Mouse (Mus musculus) cerebellum, adult 2 months (tissue): ENCODE measurements around the gene Eloa. TPM values are rescaled to one million over a fixed set of nuclear protein-coding genes. Genes with fewer than 3 reads are reported as not detected.

Source experiments
- DNase-seq, 2 experiments: peaks; one replicate each; pipeline ENCODE4 v3.0.0; 2021
- H3K27ac ChIP-seq: fragments of 200-500 bp; 2 replicates; pipeline ENCODE4 v1.5.1; 2012; ENCODE audit warnings: low read length, control low read depth, inconsistent platforms; ENCODE audit not compliant: insufficient read depth
- H3K27me3 ChIP-seq: fragments of 200-500 bp; 2 replicates; pipeline ENCODE4 v1.6.1; 2012; ENCODE audit warnings: inconsistent platforms, mild to moderate bottlenecking, low read length, moderate library complexity; ENCODE audit not compliant: control insufficient read depth, insufficient read depth
- H3K4me1 ChIP-seq: fragments of 200-500 bp; 2 replicates; pipeline ENCODE4 v1.6.1; 2011; ENCODE audit warnings: low read length; ENCODE audit not compliant: control insufficient read depth, insufficient read depth
- H3K4me3 ChIP-seq: fragments of 200-500 bp; replicated peaks from 2 replicates; pipeline ENCODE3; 2011; ENCODE audit warnings: mild to moderate bottlenecking, low read depth, low read length, control low read depth; ENCODE audit not compliant: insufficient read depth
- CTCF ChIP-seq: fragments of 200-500 bp; IDR thresholded peaks from 2 replicates; pipeline ENCODE4 v1.5.1; 2011; ENCODE audit warnings: low read depth, mild to moderate bottlenecking, control low read depth, low read length, moderate library complexity, borderline replicate concordance; ENCODE audit not compliant: insufficient read depth
- POLR2A ChIP-seq: fragments of 200-500 bp; IDR thresholded peaks from 2 replicates; pipeline ENCODE4 v1.6.1; 2011; ENCODE audit warnings: low read length, control low read depth, borderline replicate concordance; ENCODE audit not compliant: insufficient read depth
- WGBS: fragments of 180-500 bp; shearing (Covaris S2); methylation state at CpG from one replicate; pipeline ENCODE4 v1.1.7; 2018; 5-methylcytosine and 5-hydroxymethylcytosine counted together
- polyA plus RNA-seq: library from polyadenylated mRNA; depleted of rRNA; stranded (reverse); fragments of >200 nt; gene quantifications from 2 replicates; pipeline ENCODE4 v1.2.3, GENCODE M21; 2012

The Eloa gene
- polyA plus RNA-seq, 1 experiment: 18.3 TPM

- peak overlapping the region; percentile 91 for H3K4me3 ChIP-seq
- peak overlapping the region; percentile 48; the same call in 1 of the 2 replicates for H3K27ac ChIP-seq
- peak in 1 of 2 experiments; percentile 11 for DNase-seq
- peaks cover 4% of the 10 kb centered on the region for H3K4me1 ChIP-seq
- no peaks in the 10 kb centered on the region for H3K27me3 ChIP-seq
- TF ChIP-seq CTCF (no peak), POLR2A (no peak)
- 60% methylated on average over 13 of the region's 13 CpGs for WGBS
Measured at GRCm38 (mm10) chr4:135972911-135973811, 48.4 kb downstream of the Eloa start.

GRCm38 (mm10) chr4:135972556-135972906 is 49.0 kb downstream of the Eloa start, which contains the start of gene Lypla2:
TSS of gene Lypla2 (minus strand) at chr4:135972626.
- TF ChIP-seq CTCF (no peak), POLR2A (peak; percentile 88)
- no peaks in the 10 kb centered on the region for H3K27me3 ChIP-seq
- peak within 1 kb of the TSS; percentile 91 for H3K4me3 ChIP-seq
- WGBS: under 1% methylated on average over 19 of the region's 19 CpGs
- peak within 1 kb of the TSS; percentile 48 for H3K27ac ChIP-seq
- peak; percentile 90 to 91 for DNase-seq
- peaks cover 4% of the 10 kb centered on the region for H3K4me1 ChIP-seq

- TF ChIP-seq CTCF: no peak
- TF ChIP-seq POLR2A: no peak
- 2% methylated on average over 33 of the region's 35 CpGs for WGBS
- 0 out of 2 replicates have a peak overlapping the region, but pooled peaks have one; percentile 27 for H3K27ac ChIP-seq
Measured at GRCm38 (mm10) chr4:135971805-135972555, 49.6 kb downstream of the Eloa start.

GRCm38 (mm10) chr4:135970585-135970984 is 51.0 kb downstream of the Eloa start:
- Histone ChIP-seq H3K4me3 (no peak overlapping the region), H3K27ac (no peak overlapping the region), H3K27me3 (no peaks in the 10 kb centered on the region), H3K4me1 (peaks cover 4% of the 10 kb centered on the region)
- 75% methylated on average over 11 of the region's 11 CpGs for WGBS
- no peak for DNase-seq
- no peak for TF ChIP-seq CTCF
- no peak for TF ChIP-seq POLR2A

More at GRCm38 (mm10) chr4:135971805-135972555, 49.6 kb downstream of the Eloa start:
- Histone ChIP-seq H3K27me3 (no peaks in the 10 kb centered on the region), H3K4me1 (peaks cover 4% of the 10 kb centered on the region), H3K4me3 (peak overlapping the region; percentile 91)
- DNase-seq: peak in 1 of 2 experiments; percentile 33

- 62% methylated on average over 13 of the region's 13 CpGs for WGBS
- no peak for DNase-seq
- Histone ChIP-seq H3K27me3 (no peaks in the 10 kb centered on the region), H3K27ac (no peak overlapping the region), H3K4me3 (no peak overlapping the region), H3K4me1 (peaks cover 4% of the 10 kb centered on the region)
- TF ChIP-seq POLR2A (no peak), CTCF (no peak)
Measured at GRCm38 (mm10) chr4:135969070-135969750, 52.4 kb downstream of the Eloa start.

- Histone ChIP-seq H3K4me3 (no peak overlapping the region), H3K27ac (no peak overlapping the region), H3K27me3 (no peaks in the 10 kb centered on the region), H3K4me1 (peaks cover 4% of the 10 kb centered on the region)
- no peak for DNase-seq
- 58% methylated on average over 19 of the region's 19 CpGs for WGBS
- TF ChIP-seq CTCF (no peak), POLR2A (no peak)
Measured at GRCm38 (mm10) chr4:135968271-135968869, 53.2 kb downstream of the Eloa start.

GRCm38 (mm10) chr4:135967086-135967760 is 54.3 kb downstream of the Eloa start:
- no peak for DNase-seq

More at GRCm38 (mm10) chr4:135967086-135967760, 54.3 kb downstream of the Eloa start:
- Histone ChIP-seq H3K4me1 (peaks cover 6% of the 10 kb centered on the region), H3K27ac (no peak overlapping the region), H3K27me3 (no peaks in the 10 kb centered on the region), H3K4me3 (no peak overlapping the region)
- 66% methylated on average over 18 of the region's 18 CpGs for WGBS
- no peak for TF ChIP-seq POLR2A
- no peak for TF ChIP-seq CTCF
